Mouse (Mus musculus) spleen, adult 2 months (tissue): ENCODE measurements around the gene Cox4i1. TPM values are rescaled to one million over a fixed set of nuclear protein-coding genes. Genes with fewer than 3 reads are reported as not detected.

Experiments
- DNase-seq, 2 experiments: peaks; one replicate each; pipeline versions ENCODE4 v3.0.0 to v3.0.0-alpha.2; 2012 to 2021; ENCODE audit warnings: low spot score in 2 of 2, low read depth in 1 of 2
- H3K27ac ChIP-seq: fragments of 200-500 bp; 2 replicates; pipeline ENCODE4 v1.5.1; 2012; ENCODE audit warnings: low read length, inconsistent platforms; ENCODE audit not compliant: insufficient read depth
- H3K27me3 ChIP-seq: fragments of 200-500 bp; 2 replicates; pipeline ENCODE4 v1.6.1; 2012; ENCODE audit warnings: mild to moderate bottlenecking, moderate library complexity, low read length, inconsistent platforms; ENCODE audit not compliant: control insufficient read depth, insufficient read depth
- H3K36me3 ChIP-seq: fragments of 200-500 bp; 2 replicates; pipeline ENCODE4 v1.6.1; 2012; ENCODE audit warnings: mild to moderate bottlenecking, low read length, inconsistent platforms; ENCODE audit not compliant: control insufficient read depth, insufficient read depth
- H3K4me1 ChIP-seq: fragments of 200-500 bp; 2 replicates; pipeline ENCODE4 v1.6.1; 2011; ENCODE audit warnings: inconsistent platforms; ENCODE audit not compliant: control insufficient read depth, insufficient read depth, insufficient read length
- H3K4me3 ChIP-seq: fragments of 200-500 bp; 2 replicates; pipeline ENCODE4 v1.5.1; 2011; ENCODE audit warnings: mild to moderate bottlenecking, inconsistent platforms; ENCODE audit not compliant: insufficient read depth, insufficient read length; ENCODE audit errors: extremely low read depth
- CTCF ChIP-seq: fragments of 200-500 bp; IDR thresholded peaks from 2 replicates; pipeline ENCODE4 v1.5.1; 2011; ENCODE audit warnings: mild to moderate bottlenecking, inconsistent platforms; ENCODE audit not compliant: insufficient read depth, insufficient read length, insufficient replicate concordance; ENCODE audit errors: extremely low read depth
- POLR2A ChIP-seq: fragments of 200-500 bp; IDR thresholded peaks from 2 replicates; pipeline ENCODE4 v1.6.1; 2011; ENCODE audit warnings: low read depth, low read length, inconsistent platforms
- WGBS: fragments of 180-500 bp; shearing (Covaris S2); methylation state at CpG from one replicate; pipeline ENCODE4 v1.1.7; 2018; 5-methylcytosine and 5-hydroxymethylcytosine counted together
- polyA plus RNA-seq: library from polyadenylated mRNA; depleted of rRNA; stranded (reverse); fragments of >200 nt; gene quantifications from 2 replicates; pipeline ENCODE4 v1.2.3, GENCODE M21; 2012

The Cox4i1 gene
- polyA plus RNA-seq, 1 experiment: 535 TPM

GRCm38 (mm10) chr8:120627298-120627697 is 40.7 kb upstream of the Cox4i1 start:
- Histone ChIP-seq H3K27me3 (no peaks in the 10 kb centered on the region), H3K36me3 (no peaks in the 10 kb centered on the region), H3K4me3 (no peak overlapping the region), H3K4me1 (no peaks in the 10 kb centered on the region), H3K27ac (no peak overlapping the region)
- TF ChIP-seq CTCF (no peak), POLR2A (no peak)
- DNase-seq: no peak
- WGBS: 92% methylated on average over 5 of the region's 5 CpGs

GRCm38 (mm10) chr8:120630031-120630430 is 38.0 kb upstream of the Cox4i1 start:
- no peak overlapping the region for H3K4me3 ChIP-seq
- H3K36me3 ChIP-seq: no peaks in the 10 kb centered on the region
- peaks cover 3% of the 10 kb centered on the region; the same call in 1 of the 2 replicates for H3K4me1 ChIP-seq
- 81% methylated on average over 5 of the region's 5 CpGs for WGBS
- no peak for DNase-seq
- H3K27me3 ChIP-seq: peaks cover 2% of the 10 kb centered on the region; the same call in 1 of the 2 replicates
- H3K27ac ChIP-seq: no peak overlapping the region
- TF ChIP-seq POLR2A (no peak), CTCF (no peak)

- Histone ChIP-seq H3K36me3 (no peaks in the 10 kb centered on the region), H3K4me1 (peaks cover 3% of the 10 kb centered on the region; the same call in 1 of the 2 replicates), H3K27me3 (peaks cover 2% of the 10 kb centered on the region; the same call in 1 of the 2 replicates), H3K4me3 (no peak overlapping the region), H3K27ac (no peak overlapping the region)
- DNase-seq: no peak
- TF ChIP-seq CTCF (no peak), POLR2A (no peak)
- WGBS: 80% methylated on average over 6 of the region's 6 CpGs
These were observed 37.2 kb upstream of the Cox4i1 start for GRCm38 (mm10) chr8:120630848-120631247.

GRCm38 (mm10) chr8:120631441-120632375 is 36.3 kb upstream of the Cox4i1 start:
- no peak overlapping the region for H3K27ac ChIP-seq
- no peak overlapping the region for H3K4me3 ChIP-seq
- DNase-seq: no peak
- no peaks in the 10 kb centered on the region for H3K36me3 ChIP-seq
- WGBS: 89% methylated on average over 21 of the region's 21 CpGs
- peaks cover 2% of the 10 kb centered on the region; the same call in 1 of the 2 replicates for H3K27me3 ChIP-seq
- TF ChIP-seq POLR2A (no peak), CTCF (no peak)
- peaks cover 3% of the 10 kb centered on the region; the same call in 1 of the 2 replicates for H3K4me1 ChIP-seq

GRCm38 (mm10) chr8:120632969-120633664 is 34.9 kb upstream of the Cox4i1 start:
- WGBS: 68% methylated on average over 17 of the region's 17 CpGs

GRCm38 (mm10) chr8:120633665-120634271 is 34.3 kb upstream of the Cox4i1 start:
- no peaks in the 10 kb centered on the region for H3K36me3 ChIP-seq
- H3K27me3 ChIP-seq: peaks cover 2% of the 10 kb centered on the region; the same call in 1 of the 2 replicates
- TF ChIP-seq CTCF (no peak), POLR2A (no peak)
- H3K27ac ChIP-seq: no peak overlapping the region
- peak overlapping the region; percentile 51; the same call in 1 of the 2 replicates for H3K4me3 ChIP-seq
- no peak for DNase-seq
- peaks cover 3% of the 10 kb centered on the region; the same call in 1 of the 2 replicates for H3K4me1 ChIP-seq
- WGBS: 3% methylated on average over 44 of the region's 44 CpGs

More at GRCm38 (mm10) chr8:120632969-120633664, 34.9 kb upstream of the Cox4i1 start:
- Histone ChIP-seq H3K36me3 (no peaks in the 10 kb centered on the region), H3K4me1 (peaks cover 3% of the 10 kb centered on the region; the same call in 1 of the 2 replicates), H3K27me3 (peaks cover 2% of the 10 kb centered on the region; the same call in 1 of the 2 replicates), H3K4me3 (no peak overlapping the region), H3K27ac (no peak overlapping the region)
- no peak for DNase-seq
- TF ChIP-seq POLR2A: no peak
